Mouse (Mus musculus): ENCODE measurements around the gene Zfp217.
"Not testable (repeated sequence)": the region's sequence is repeated elsewhere in the genome, so short reads cannot be mapped to it uniquely, and the experiment has no call there.

Gene Zfp217

DNA sequence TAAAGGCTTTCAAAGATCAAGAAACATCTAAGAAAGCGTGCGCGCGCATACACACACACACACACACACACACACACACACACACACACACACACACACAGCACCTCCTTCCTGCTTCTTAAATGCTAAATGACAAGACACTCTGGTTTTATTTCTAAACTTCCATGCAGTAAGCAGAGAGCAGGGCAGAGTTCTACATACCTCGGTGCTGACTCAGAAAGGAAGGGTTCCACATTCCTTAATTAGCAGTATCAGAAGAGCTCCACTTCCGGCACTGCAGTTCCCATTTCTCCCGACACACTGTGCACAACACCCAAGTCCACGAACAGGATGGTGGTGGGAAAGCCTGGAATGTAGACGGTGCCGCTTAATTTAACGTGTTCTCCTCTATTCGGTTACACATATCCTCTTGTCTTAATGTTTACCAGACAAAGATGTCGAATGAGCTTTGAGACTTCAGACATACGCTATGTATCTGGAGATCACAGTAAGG lies at the start of gene Zfp217:
Zfp217 (minus strand) TSS at position 443 of the 493 bp plus-strand sequence.
- DNase-seq (ENCODE audit: low read depth, low spot score): peak; percentile 83

DNA sequence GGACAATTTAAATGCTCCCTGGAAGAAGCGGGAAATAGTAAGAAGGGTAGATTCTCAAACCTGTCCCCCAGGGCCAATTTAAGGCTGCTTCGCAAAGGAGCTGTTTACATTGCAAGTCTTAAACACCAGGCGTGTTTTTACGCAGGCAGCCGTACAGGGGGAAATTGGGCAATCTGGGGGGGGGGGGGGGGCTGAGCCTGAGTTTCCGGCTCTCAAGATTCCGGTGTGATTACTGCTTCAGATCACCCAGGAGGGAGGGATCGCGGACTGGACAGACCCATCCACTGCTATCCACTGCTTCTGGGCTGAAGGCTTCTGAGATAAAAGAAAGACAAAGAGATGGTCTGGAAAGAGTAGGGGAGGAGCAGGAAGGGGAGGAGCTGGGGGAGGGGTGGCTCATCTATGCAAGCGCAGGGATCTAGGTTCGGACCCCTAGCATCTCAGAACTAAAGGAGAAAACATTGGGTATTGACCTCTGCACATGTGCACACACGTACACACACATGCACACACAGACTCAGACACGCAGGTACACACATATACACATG lies 47.7 kb upstream of the Zfp217 start:
- no peak for DNase-seq (ENCODE audit: low read depth, low spot score)

GRCm38 (mm10) chr2:170194845-170195244 lies 46.9 kb upstream of the Zfp217 start:
- DNase-seq (ENCODE audit: low read depth, low spot score): no peak

GRCm38 (mm10) chr2:170193850-170194249 lies 45.9 kb upstream of the Zfp217 start:
- no peak for DNase-seq (ENCODE audit: low read depth, low spot score)

DNA sequence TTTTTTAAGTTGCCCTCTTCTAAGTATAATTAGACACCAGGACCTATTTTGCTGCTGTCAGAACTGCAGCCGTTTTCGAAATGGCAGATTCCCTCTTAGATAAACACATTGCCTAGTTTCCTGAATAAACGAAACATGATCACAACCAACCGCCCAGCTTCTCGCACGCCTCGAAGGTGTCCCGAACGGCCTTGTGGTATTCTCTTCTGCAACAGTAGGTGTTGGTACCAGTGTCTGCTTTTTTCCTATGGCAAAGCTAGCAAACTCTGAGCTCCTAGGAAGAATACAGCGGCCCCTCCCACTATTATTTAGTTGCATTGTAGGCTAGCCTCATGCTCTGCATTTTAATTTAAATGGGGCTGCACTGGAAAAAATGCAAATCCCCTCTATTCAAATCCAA lies 45.3 kb upstream of the Zfp217 start:
- DNase-seq (ENCODE audit: low read depth, low spot score): peak; percentile 30

DNA sequence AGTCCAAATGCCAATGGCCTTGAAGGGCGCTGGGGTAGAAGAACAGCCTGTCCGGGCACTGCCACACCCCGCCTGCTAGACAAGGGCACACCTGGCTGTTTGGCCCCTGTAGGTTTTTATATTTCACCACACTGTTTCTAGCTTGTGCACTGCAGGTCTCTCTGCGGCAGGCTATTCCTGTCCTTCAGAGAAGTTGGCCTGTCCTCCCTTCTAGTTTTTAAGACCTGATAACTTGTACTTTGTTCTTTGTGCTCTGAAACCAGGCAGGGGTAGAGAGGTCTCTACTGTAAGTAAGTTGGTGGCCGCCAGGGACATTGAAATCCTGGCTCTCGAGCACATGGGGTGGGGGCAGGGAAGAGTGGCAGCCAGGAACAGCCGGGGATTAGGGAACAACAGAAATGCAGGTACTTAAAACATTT lies 44.8 kb upstream of the Zfp217 start:
- DNase-seq (ENCODE audit: low read depth, low spot score): no peak

DNA sequence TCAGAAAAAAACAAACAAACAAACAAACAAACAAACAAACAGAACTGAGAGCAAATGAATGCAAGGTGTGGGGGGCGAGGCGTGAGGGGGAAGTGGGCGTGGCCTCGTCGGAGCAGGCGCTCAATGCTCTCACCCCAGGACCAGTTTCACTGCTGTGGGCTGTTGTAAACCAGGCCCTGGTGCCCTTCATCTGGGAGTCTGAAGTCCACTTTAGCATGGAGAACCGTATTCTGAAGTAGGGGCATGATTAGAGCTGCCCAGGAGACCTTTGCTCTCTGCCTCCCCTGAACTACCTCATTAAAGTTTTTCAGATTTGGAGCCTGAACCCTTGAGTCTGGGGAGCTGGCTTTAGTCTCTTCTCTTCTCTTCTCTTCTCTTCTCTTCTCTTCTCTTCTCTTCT lies 40.8 kb upstream of the Zfp217 start:
- no peak for DNase-seq (ENCODE audit: low read depth, low spot score)

- peak; percentile 23 for DNase-seq (ENCODE audit: low read depth, low spot score)
Measured at GRCm38 (mm10) chr2:170185137-170185837, 37.4 kb upstream of the Zfp217 start.

DNA sequence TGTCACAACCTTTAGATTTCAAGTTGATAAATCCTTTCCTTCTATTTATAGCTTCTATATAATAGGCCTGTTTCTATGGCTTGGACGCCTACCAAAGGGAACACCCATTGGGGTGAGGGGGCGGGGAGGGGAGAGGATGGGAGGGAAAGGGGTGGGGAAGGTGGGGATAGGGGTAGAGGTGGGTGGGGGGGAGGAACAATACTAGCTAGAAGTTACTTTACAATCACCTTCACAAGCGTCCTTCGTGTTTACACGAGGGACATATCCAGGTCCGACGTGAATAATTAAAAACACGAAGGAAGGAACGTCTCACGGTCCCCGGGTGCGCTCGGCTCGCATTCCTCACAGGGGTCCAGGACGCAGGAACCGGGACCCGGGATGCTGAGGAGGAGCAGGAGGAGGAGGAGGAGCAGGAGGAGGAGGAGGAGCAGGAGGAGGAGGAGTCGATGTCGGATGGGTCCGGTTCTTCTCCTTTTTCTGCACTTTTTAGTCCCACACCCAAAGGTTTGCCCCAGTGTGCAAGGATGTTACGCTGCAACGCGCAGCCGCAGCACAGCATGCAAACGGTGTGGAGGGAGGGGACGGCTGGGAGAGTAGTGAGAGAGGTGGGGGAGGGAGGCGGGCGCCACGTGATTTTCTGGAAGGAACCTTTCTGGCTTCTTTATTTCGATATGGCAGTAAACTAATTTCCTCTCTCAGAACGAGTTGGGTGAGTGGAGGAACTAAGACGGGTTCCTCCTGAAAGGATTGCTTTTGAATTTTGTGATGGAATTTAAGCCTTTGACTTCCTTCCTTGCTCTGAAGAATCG lies 36.5 kb upstream of the Zfp217 start:
- peak; percentile 90 for DNase-seq (ENCODE audit: low read depth, low spot score)

GRCm38 (mm10) chr2:170183851-170184174 lies 35.9 kb upstream of the Zfp217 start:
- no peak for DNase-seq (ENCODE audit: low read depth, low spot score)

GRCm38 (mm10) chr2:170181862-170182261 lies 34.0 kb upstream of the Zfp217 start:
- DNase-seq (ENCODE audit: low read depth, low spot score): no peak

- not testable (repeated sequence) for DNase-seq (ENCODE audit: low read depth, low spot score)
Measured at GRCm38 (mm10) chr2:170180769-170181168, 32.9 kb upstream of the Zfp217 start.

DNA sequence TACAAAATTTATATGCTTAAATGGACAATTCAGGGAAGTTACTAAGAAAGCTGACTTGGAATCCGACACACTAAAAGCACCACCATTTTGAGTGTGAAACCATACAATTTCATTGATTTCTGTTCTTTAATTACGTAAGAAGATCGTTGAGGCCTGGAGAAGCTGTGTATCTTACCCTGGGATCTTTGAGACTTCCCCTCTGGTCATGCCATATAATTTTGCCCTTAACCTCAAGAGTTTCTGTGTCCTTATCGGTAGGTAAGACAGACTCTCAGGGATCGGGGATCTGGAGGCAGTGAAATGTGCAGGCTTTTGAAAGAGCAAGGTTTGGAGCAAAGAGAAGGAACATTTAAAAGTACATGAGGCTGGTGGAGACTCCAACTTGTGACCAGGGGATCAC lies 31.4 kb upstream of the Zfp217 start:
- no peak for DNase-seq (ENCODE audit: low read depth, low spot score)

- no peak for DNase-seq (ENCODE audit: low read depth, low spot score)
Measured at GRCm38 (mm10) chr2:170177323-170177722, 29.4 kb upstream of the Zfp217 start.

DNA sequence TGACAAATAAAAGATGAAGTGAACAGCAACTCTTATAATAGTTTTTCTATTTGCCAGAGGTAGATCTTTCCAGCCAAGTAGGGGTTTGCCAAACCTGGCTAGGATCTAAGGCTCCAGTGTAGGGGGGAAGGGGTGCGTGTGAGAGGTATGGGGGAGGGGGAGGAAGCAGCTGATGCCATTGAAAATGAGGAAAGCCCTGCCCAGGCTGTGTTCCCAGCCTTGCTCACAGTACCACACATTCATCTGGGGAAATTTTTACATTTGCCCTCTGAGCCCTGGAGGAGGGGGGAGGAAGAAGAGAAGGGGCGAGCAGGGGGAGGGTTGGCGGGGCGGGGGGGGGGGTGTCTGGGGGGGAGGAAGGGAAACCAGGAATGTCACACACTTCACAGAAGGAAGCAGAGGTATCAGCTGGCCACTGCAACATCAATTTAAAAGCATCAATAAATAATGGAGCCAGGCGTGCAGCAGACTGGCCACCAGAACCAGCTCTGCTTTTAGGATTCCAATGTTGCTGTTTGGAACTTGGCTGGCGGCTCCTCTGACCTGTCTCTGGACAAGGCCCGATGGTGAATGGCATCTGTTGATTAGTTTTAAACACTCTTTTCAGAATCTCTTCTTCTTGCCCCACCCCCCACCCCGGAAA lies 28.5 kb upstream of the Zfp217 start:
- DNase-seq (ENCODE audit: low read depth, low spot score): no peak

DNA sequence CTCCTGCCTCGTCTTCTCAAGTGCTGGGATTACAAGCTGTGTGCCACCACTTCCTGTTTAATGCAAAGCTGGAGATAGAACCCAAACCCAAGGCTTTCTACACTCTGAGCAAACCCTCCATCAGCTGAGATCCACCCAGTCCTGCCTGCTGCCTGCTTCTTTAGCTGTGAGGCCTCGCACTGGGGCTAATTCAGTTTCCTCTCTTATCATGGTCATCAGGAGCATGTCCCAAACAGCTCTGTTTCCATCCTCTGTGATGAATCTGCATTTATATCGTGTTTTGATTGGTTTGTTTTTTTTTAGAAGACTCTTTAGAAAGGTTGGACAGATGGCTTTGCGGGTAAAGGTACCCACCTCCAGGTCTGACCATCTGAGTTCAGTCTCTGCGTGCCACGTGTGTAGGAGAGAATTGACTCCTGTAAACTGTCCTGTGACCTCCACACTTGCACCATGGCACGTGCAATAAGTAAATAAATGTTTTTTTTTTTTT lies 27.8 kb upstream of the Zfp217 start:
- DNase-seq (ENCODE audit: low read depth, low spot score): peak; percentile 66

- DNase-seq (ENCODE audit: low read depth, low spot score): no peak
Measured at GRCm38 (mm10) chr2:170175190-170175589, 27.3 kb upstream of the Zfp217 start.

GRCm38 (mm10) chr2:170169062-170169461 lies 21.2 kb upstream of the Zfp217 start:
- DNase-seq (ENCODE audit: low read depth, low spot score): peak; percentile 65

- no peak for DNase-seq (ENCODE audit: low read depth, low spot score)
Measured at GRCm38 (mm10) chr2:170165649-170166048, 17.7 kb upstream of the Zfp217 start.

DNA sequence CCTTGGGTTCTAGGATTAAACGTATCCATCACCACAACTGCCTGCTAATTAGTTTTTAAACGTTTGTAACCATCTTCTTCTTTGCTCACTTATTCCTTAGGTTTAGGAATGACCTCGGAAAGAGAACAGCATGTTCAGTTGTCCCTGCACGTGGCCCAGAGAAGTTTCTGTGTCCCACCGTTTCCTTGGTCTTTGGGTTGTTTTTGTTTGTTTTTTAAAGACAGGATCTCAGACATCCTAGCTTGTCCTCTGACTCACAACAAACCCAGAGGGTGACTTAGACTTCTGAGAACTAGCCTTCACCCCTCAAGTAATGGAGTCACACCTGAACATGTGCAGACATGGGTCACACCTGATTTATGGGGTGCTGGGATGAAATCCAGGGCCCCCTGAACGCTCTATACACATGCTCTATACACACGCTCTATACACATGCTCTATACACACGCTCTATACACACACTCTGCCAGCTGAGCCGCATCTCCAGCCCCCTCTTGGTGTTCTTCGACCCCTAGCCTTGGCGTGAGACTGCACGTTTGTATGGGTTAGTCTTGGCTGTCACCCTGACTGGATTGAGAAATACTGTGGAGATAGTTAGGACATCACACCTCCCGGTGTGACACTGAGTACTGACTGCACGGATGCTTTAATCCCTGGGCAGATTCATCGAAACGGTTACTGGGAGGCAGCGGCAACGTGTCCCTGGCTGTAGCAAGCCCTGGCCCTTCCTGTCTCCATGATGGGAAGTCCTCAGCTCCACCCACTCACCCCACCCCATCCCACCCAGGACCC lies 16.0 kb upstream of the Zfp217 start:
- DNase-seq (ENCODE audit: low read depth, low spot score): no peak

Data from CD4-positive helper T cell, adult 2 months (primary cell).